ENCODE assay signal across 8 mouse cellular contexts in the genomic region with DNA sequence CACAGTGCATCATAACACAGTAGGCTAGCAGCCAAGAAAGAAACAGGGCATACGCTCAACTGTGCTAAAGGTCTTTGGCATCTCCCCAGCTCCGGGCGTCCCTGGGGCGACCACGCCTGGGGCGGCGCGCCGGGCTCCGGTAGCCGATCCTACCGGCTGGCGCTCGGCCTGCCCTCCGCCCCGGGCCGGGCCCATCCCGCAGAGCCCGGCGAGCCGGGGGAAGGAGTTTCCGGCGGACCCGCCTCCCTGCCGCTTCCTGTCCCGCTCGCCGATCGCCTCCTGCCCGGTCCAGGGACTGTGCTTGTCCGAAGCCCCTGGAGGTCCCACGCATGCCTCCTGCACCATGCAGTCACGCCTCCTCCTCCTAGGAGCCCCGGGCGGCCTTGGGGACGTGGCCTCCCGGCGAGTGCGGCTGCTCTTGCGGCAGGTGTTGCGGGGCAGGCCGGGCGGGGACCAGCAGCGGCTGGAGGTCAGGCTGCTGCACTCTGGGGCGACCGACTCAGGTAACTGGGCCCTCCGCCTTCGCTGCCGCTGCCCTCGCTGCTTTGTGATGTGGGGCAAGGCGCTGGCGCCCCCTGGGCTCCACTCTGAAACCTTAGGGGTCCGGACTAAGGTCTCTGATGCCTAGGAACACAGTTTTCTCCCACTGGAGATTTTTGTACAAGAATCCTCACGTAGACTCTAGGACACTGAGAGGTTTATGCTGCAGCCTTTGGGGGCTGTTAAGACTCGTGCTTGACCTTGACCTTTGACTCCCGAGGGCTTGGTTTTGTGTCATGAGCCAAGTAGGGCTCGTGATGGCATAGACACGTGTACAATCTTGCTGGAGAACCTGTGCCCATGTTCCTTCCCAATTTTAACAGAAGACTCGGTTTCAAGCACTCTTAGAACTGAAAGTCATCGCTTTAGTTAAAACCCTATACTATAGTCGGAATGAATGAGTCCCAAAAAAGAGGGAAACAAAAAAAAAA. TPM values are rescaled to one million over a fixed set of nuclear protein-coding genes. Genes with fewer than 3 reads are reported as not detected.
DNase-seq lines count a peak whose midpoint lies in the region; ATAC-seq lines count a peak whose summit lies in the region.

A gene (plus strand): TSS at position 112 of the 971 bp plus-strand sequence.

- ATAC-seq in inflammation-experienced regulatory T-cells, adult 6 months, result peak; percentile 78
- peak; percentile 77 for ATAC-seq in megakaryocyte progenitor cell, adult 5-6 weeks (replicated peaks; ENCODE audit: poor library complexity)

- intact Hi-C loops in left cerebral cortex, postnatal 10 days (cut with DNase I), result loop anchor here (2.0 kb wide), 2 partner anchors 120 to 178 kb away; no protein-coding TSS in a partner anchor

- peak; percentile 94 to 97 for DNase-seq in adrenal gland, adult (ENCODE audit: inconsistent age in 2 of 2, low spot score in 1 of 2)
- peak; percentile 81 for DNase-seq in embryo, embryonic 10.5 days (ENCODE audit: low spot score)
- peak; percentile 89 for DNase-seq in gastrocnemius, postnatal 25 days
- DNase-seq in left cerebral cortex, postnatal 10 days (ENCODE audit: extremely low spot score in 1 of 2, low spot score in 2 of 2), result peak; percentile 59 to 92
- DNase-seq in right cerebral cortex, postnatal 10 days (ENCODE audit: low spot score in 2 of 2), result peak; percentile 82 to 84
- DNase-seq in urinary bladder, postnatal 14 days (ENCODE audit: low spot score), result peak; percentile 84

RNA-seq across cellular contexts. Expression of the gene that starts here (rescaled TPM):
- 10 to 100 TPM; 57.0 to 64.3 TPM for total RNA-seq in gastrocnemius, postnatal 25 days (2021)
- 10 to 100 TPM in 1 of 3 experiments, 1 to 10 TPM in 2; 4.7 to 10.0 (median 8.4) TPM for polyA plus RNA-seq in inflammation-experienced regulatory T-cells, adult 6 months (2017; shearing (Covaris generic))
- 10 to 100 TPM; 21.6 to 22.0 TPM for total RNA-seq in left cerebral cortex, postnatal 10 days (2021)
- 22.6 and 22.8 TPM in 2 replicates for total RNA-seq in megakaryocyte progenitor cell, adult 5-6 weeks (2015)
- 21.8 and 26.6 TPM in 2 replicates for total RNA-seq in megakaryocyte progenitor cell, adult 5-6 weeks (2017)

Comparison
In these comparisons a context has a peak if more than half of its experiments do, and no peak if none do; other contexts are left out.
1. Peak in every context shown above with its lines: DNase-seq and ATAC-seq.